Mouse (Mus musculus): ENCODE measurements around the gene Ywhag. TPM values are rescaled to one million over a fixed set of nuclear protein-coding genes. Genes with fewer than 3 reads are reported as not detected.

Ywhag gene
- polyA plus RNA-seq, 1 experiment from 2014 or later: 154 TPM

DNA sequence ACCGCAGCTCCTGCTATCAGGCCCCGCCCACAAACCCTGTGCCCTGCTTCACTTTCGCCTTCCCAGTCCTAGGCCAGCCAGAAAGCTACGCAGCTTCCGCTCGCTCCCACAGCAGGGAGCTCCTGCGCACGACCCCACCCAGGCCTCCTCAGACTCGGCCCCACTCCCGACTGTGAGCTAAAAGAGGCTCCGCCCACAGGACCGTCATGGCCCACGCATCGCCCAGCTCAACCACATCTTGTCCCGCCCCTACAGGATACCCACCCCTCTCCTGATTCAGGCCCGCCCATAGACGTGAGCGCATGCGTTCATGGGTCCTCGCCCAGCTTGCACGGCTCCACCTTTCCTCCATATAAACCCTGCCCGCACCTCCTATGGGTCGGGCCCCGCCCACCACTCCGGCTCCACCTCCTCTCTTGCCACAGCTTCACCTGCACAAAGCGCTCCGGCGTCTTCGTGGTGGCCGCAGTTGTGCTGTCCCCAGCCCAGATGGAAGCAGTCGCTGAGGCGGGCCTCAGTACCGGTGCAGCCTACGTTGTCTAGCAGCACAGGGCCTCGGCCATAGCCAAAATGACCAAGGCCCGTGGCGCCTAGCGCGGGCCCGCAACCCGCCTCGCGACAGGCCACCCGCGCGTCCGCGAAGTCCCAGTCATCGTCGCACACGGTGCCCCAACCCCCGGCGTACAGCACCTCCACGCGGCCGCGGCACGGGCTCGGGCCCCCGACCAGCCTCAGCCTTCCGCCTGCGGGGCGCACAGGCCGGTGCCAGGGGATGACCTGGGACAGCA, 28.3 kb upstream of the Ywhag start:
- peak overlapping the region; percentile 48 for H3K4me3 ChIP-seq (replicated peaks)
- WGBS: under 1% methylated on average over 64 of the region's 64 CpGs
- peak overlapping the region; percentile 93 for H3K4me2 ChIP-seq (replicated peaks)
- H3K36me3 ChIP-seq: no peaks in the 10 kb centered on the region
- H3K9me3 ChIP-seq: no peaks in the 10 kb centered on the region
- peaks cover 10% of the 10 kb centered on the region for H3K4me1 ChIP-seq (replicated peaks)
- ATAC-seq: peak; percentile 95
- H3K27me3 ChIP-seq (replicated peaks): no peaks in the 10 kb centered on the region
- peak overlapping the region; percentile 90 for H3K27ac ChIP-seq
- H3K9ac ChIP-seq: peak overlapping the region; percentile 63

DNA sequence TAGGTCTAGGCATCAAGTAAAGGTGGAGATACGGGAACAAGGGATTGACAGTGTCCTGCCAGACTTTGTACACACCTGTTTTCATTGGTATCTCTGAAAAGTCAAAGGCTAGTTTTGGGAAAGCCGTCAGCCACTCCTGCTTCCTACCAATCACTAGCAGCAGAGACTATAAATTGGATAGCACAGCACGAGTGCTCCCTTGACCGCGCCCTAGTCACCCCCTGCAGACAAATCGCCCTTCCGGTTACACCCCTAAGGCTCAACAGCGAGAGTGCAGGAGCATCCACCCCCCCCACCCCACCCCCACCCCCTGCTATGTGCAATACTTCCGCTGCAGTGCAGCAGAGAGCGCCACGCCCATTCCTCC, 27.7 kb upstream of the Ywhag start:
- H3K27ac ChIP-seq: peak overlapping the region; percentile 90
- peak overlapping the region; percentile 26 for H3K9ac ChIP-seq
- WGBS: under 1% methylated on average over 11 of the region's 11 CpGs
- H3K36me3 ChIP-seq: no peaks in the 10 kb centered on the region
- no peaks in the 10 kb centered on the region for H3K9me3 ChIP-seq
- peaks cover 12% of the 10 kb centered on the region for H3K4me1 ChIP-seq (replicated peaks)
- peak overlapping the region; percentile 65 for H3K4me2 ChIP-seq (replicated peaks)
- peak; percentile 78 for ATAC-seq
- peak overlapping the region; percentile 48 for H3K4me3 ChIP-seq (replicated peaks)
- H3K27me3 ChIP-seq (replicated peaks): no peaks in the 10 kb centered on the region

DNA sequence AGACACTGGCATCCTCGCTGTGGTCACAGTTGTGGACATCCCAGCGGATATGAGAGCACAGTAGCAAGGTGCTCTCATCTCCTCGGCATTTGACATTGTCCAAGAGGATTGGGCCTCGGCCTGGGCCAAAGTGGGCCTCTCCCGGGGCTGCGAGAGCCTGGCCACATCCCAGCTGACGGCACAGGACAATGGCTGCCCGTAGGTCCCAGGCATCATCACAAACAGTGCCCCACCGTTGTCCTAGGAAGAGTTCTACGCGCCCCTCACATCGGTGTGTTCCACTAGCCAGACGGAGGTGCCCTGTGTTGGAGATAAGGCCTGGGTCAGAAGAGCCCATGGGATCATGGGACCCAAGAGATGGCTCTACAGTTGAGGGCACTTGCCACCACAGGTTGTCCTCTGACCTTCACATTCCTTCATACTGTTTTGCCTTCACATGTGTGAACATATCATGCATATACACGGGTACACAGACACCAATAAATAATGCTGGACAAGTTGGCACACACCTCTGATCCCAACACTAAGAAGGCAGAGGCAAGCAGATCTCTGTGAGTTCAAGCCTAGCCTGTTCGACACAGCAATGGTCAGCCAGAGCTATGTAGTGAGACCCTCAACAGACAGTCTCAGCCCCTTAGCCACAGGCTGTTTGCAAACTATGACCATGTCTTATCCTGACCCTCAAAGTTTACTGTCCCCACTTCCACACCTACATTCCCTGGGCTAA, 26.7 kb upstream of the Ywhag start:
- Histone ChIP-seq H3K9ac (no peak overlapping the region), H3K4me3 (replicated peaks) (no peak overlapping the region), H3K9me3 (no peaks in the 10 kb centered on the region), H3K27ac (no peak overlapping the region), H3K4me1 (replicated peaks) (peaks cover 14% of the 10 kb centered on the region), H3K4me2 (replicated peaks) (peak overlapping the region; percentile 65), H3K36me3 (no peaks in the 10 kb centered on the region), H3K27me3 (replicated peaks) (no peaks in the 10 kb centered on the region)
- 94% methylated on average over 15 of the region's 15 CpGs for WGBS
- no peak for ATAC-seq

DNA sequence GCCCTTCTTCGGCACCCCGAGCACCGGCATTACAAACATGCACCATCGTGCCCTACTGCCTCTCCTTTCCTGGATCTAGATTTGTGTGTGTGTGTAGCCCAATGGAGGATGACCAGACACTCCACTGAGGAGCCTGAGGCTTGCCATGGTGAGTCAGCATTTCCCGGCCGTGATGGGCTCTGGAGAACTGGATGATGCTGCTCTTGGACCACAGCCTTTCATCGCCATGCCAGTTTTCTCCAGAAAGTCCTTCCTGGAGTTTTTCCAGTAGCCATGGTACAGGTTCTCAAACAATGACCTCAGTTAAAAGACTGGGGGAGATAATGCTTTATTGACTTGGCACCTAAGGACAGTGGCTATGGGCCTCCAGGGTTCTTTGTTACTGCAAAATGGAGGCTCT, 25.5 kb upstream of the Ywhag start:
- H3K9me3 ChIP-seq: no peaks in the 10 kb centered on the region
- no peak for ATAC-seq
- WGBS: 90% methylated on average over 7 of the region's 7 CpGs
- H3K27me3 ChIP-seq (replicated peaks): no peaks in the 10 kb centered on the region
- no peak overlapping the region for H3K4me3 ChIP-seq (replicated peaks)
- no peak overlapping the region for H3K27ac ChIP-seq
- no peak overlapping the region for H3K4me2 ChIP-seq (replicated peaks)
- H3K4me1 ChIP-seq (replicated peaks): peaks cover 9% of the 10 kb centered on the region; the same call in 1 of the 2 replicates
- H3K9ac ChIP-seq: no peak overlapping the region
- H3K36me3 ChIP-seq: no peaks in the 10 kb centered on the region

DNA sequence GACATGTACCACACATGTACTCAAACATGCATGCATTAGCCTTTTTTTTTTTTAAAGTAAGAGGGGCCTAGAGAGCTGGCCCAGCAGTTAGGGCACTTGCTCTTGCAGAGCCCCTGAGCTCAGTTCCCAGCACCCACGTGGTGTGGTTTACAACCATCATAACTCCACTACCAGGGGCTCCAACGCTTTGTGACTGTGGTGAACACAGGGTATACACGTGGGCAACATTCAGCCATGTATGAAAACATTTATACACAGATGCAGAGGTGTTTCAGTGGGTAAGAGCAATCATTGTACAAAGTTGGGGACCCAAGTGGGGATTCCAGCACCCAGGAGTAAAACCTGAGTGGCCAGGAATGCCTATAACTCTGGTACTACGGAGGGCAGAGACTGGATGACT, 24.0 kb upstream of the Ywhag start:
- no peak overlapping the region for H3K4me2 ChIP-seq (replicated peaks)

DNA sequence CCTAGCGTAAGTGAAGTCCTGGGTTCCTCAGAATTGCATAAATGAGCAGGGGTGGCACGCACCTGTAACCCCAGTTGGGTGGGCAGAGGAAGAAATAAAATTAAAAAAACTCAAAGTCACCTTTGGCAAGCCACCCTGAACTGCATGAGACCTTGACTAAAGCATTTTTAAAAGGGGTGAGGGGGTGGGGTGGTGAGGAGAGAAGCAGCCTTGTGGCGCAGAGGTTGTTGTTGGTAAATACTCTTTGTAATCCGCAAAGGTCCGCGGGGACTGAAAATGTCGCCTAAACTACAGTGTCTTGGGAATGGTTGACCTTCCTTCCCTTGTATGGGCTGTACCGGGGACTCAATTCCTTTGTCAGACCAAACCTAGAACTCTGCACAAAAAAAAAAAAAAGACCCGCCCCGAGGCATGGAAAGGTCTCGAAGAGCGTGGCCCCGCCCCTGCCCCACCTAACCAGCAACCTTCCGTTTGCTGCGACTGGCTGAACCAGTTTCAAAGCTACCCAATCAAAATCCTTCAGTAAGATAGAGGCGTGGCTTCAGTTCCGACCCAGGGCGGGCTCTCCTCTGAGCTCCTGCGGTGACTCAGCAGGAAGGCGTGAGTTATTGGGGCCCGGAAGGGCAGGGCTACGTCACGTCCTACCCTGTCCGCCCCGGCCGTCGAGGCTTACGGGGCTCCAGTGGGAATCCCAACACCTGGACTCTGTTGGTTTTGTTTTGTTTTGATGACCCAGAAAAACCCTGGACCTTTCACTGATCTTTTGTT, 23.0 kb upstream of the Ywhag start:
- no peaks in the 10 kb centered on the region for H3K9me3 ChIP-seq
- H3K36me3 ChIP-seq: no peaks in the 10 kb centered on the region
- peak overlapping the region; percentile 26 for H3K4me3 ChIP-seq (replicated peaks)
- WGBS: 9% methylated on average over 28 of the region's 28 CpGs
- peak overlapping the region; percentile 59 for H3K4me2 ChIP-seq (replicated peaks)
- peak; percentile 90 for ATAC-seq
- peaks cover 7% of the 10 kb centered on the region; the same call in 1 of the 2 replicates for H3K4me1 ChIP-seq (replicated peaks)
- H3K27ac ChIP-seq: peak overlapping the region; percentile 88
- no peak overlapping the region for H3K9ac ChIP-seq
- no peaks in the 10 kb centered on the region for H3K27me3 ChIP-seq (replicated peaks)

More for the DNA sequence above, 24.0 kb upstream of the Ywhag start:
- WGBS: 87% methylated on average over 4 of the region's 4 CpGs
- ATAC-seq: no peak
- H3K9ac ChIP-seq: no peak overlapping the region
- no peaks in the 10 kb centered on the region for H3K9me3 ChIP-seq
- H3K27me3 ChIP-seq (replicated peaks): no peaks in the 10 kb centered on the region
- H3K4me3 ChIP-seq (replicated peaks): no peak overlapping the region
- H3K4me1 ChIP-seq (replicated peaks): peaks cover 9% of the 10 kb centered on the region; the same call in 1 of the 2 replicates
- H3K36me3 ChIP-seq: no peaks in the 10 kb centered on the region
- H3K27ac ChIP-seq: peak overlapping the region; percentile 82

DNA sequence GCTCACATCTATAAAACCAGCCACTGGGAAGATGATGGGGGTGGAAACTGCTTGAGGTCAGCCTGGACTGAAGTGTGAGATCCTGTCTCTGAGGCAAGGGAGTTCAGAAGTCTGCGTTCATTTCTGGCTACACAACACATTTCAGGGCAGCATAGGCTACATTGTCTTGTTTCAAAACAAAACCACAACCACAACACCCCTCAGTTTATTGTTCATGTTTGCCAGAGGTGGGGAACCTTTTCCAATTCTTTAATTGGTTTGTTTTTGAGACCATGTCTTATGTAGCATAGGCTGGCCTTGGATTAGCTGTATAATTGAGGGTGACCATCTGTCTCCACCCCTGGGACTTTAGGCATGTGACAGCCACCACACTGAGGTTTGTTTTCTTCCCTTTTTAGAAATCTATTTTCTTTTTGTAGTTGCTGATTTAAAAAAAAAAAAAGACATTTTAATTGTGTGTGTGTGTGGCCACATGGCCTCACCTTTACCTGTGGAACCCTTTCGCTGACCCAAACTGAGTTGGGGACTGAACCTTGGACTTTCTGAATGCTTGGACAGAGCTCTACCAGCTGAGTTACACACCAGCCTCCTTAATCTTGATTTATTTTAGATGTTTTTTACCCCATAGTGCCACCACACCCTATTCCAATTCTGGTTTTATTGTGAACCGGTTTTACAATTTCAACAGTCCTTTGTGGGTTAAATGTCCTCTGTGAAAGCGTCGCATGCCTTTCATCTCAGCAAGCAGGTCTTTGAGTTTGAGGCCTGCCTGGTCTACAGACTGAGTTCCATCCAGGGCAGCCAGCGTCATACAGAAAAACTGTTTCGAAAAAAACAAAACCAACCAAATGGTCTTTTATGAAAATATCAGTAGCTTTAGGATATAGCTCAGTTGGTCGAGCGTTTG, 22.1 kb upstream of the Ywhag start:
- no peaks in the 10 kb centered on the region for H3K27me3 ChIP-seq (replicated peaks)
- no peaks in the 10 kb centered on the region for H3K9me3 ChIP-seq
- no peak overlapping the region for H3K9ac ChIP-seq
- no peak for ATAC-seq
- H3K4me2 ChIP-seq (replicated peaks): peak overlapping the region; percentile 59
- peak overlapping the region; percentile 88 for H3K27ac ChIP-seq
- no peak overlapping the region for H3K4me3 ChIP-seq (replicated peaks)
- WGBS: 80% methylated on average over 9 of the region's 9 CpGs
- no peaks in the 10 kb centered on the region for H3K36me3 ChIP-seq
- H3K4me1 ChIP-seq (replicated peaks): 0 out of 2 replicates have a peak, but pooled peaks cover 3% of the 10 kb centered on the region

DNA sequence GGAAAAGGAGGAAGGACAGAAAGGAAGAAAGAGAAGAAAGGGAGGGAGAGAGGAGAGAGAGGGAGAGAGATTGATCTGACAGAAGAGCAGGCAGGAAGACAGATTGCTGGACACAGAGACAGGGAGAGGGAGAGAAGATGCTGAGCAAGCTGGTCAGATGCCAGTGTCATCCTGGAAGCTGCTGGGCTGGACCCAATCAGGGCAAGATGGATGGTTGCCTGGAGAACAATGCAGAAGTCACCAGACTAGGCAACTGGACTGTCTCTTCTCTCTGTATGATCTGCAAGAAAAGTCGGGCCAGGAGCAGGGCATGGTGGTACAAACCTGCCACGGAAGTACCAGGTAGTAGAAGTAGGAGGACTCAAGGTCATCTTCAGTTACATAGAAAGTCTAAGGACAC, 18.4 kb upstream of the Ywhag start:
- H3K36me3 ChIP-seq: no peaks in the 10 kb centered on the region
- no peak overlapping the region for H3K9ac ChIP-seq
- no peak overlapping the region for H3K27ac ChIP-seq
- ATAC-seq: no peak
- H3K9me3 ChIP-seq: no peaks in the 10 kb centered on the region
- H3K4me3 ChIP-seq (replicated peaks): no peak overlapping the region
- H3K27me3 ChIP-seq (replicated peaks): no peaks in the 10 kb centered on the region
- H3K4me1 ChIP-seq (replicated peaks): 0 out of 2 replicates have a peak, but pooled peaks cover 3% of the 10 kb centered on the region
- WGBS: 84% methylated on average over 2 of the region's 2 CpGs
- H3K4me2 ChIP-seq (replicated peaks): no peak overlapping the region

DNA sequence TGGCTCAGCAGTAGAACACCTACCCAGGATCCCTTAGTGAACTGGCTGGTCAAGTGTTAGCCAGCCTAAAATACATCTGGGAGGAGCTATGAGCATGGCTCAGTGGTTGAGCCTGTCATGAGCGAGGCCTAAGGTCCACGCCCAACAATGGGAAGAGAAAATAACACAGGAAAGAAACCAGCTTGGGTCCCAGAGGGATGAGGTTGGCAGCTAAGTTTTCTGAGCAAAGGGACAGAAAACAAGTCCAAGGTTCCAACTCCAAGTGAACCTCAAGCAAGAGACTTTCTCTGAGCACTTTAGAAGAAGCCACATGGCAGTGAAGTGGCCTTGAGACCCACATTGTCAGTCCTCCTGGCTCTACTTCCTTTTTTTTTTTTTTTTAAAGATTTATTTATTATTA, 17.2 kb upstream of the Ywhag start:
- Histone ChIP-seq H3K9me3 (no peaks in the 10 kb centered on the region), H3K9ac (no peak overlapping the region), H3K27me3 (replicated peaks) (no peaks in the 10 kb centered on the region), H3K27ac (no peak overlapping the region), H3K4me3 (replicated peaks) (no peak overlapping the region), H3K4me2 (replicated peaks) (no peak overlapping the region), H3K4me1 (replicated peaks) (no peaks in the 10 kb centered on the region), H3K36me3 (no peaks in the 10 kb centered on the region)
- no peak for ATAC-seq
- 100% methylated on average over 2 of the region's 2 CpGs for WGBS

DNA sequence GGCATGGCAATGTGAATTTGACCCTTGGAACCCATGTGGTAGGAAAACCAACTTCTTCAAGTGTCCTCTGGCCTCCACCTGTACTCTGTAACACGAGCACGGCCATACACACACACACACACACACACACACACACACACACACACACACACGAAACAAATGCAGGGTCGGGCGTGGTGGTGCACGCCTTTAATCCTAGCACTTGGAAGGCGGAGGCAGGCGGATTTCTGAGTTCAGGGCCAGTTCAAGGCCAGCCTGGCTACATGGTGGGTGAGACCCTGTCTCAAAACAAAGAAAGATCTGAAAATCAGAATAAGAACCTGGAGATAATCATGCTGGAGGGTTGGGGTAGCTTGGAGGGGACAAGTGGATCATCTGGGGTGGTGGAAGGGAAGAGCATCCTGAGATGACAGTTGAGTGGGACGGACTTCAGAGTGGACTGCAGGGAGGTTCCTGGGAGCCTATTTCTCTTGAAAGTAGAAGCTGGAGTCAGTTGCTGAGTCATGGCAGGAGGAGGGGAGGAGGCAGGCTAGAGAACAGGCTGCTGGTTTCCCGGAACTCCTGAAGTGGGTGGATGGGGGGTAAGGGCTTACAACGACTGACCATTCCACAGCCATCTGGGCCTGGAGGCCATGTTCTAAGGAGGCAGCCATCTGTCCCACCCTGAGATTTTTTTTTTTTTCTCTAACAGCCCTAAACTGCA, 16.4 kb upstream of the Ywhag start:
- Histone ChIP-seq H3K4me2 (replicated peaks) (no peak overlapping the region), H3K4me3 (replicated peaks) (no peak overlapping the region), H3K36me3 (no peaks in the 10 kb centered on the region), H3K27ac (no peak overlapping the region), H3K9me3 (no peaks in the 10 kb centered on the region), H3K27me3 (replicated peaks) (no peaks in the 10 kb centered on the region), H3K9ac (no peak overlapping the region), H3K4me1 (replicated peaks) (peaks cover 2% of the 10 kb centered on the region; the same call in 1 of the 2 replicates)
- 70% methylated on average over 11 of the region's 11 CpGs for WGBS
- ATAC-seq: peak; percentile 52; the same call in 1 of the 2 replicates

DNA sequence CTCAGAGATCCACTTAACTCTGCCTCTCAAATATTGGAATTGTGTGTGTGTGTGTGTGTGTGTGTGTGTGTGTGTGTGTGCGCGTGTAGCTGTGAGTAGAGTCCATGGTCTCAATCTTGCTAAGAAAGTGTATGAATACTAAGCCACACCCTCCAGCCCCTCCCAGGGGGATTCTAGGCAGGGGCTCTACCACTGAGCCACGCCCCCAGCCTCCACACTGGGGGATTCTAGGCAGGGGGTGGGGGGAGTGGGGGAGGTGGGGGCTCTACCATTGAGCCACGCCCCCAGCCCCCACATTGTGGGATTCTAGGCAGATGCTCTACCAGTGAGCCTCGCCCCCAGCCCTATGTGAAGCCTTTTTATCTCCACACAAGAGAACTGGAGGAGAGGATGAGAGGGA, 12.2 kb upstream of the Ywhag start:
- no peak overlapping the region for H3K9ac ChIP-seq
- H3K36me3 ChIP-seq: no peaks in the 10 kb centered on the region
- no peak overlapping the region for H3K27ac ChIP-seq
- H3K4me2 ChIP-seq (replicated peaks): no peak overlapping the region
- H3K27me3 ChIP-seq (replicated peaks): no peaks in the 10 kb centered on the region
- H3K4me3 ChIP-seq (replicated peaks): no peak overlapping the region
- H3K9me3 ChIP-seq: no peaks in the 10 kb centered on the region
- ATAC-seq: 0 out of 2 replicates have a peak, but pooled peaks have one; percentile 48
- peaks cover 4% of the 10 kb centered on the region; the same call in 1 of the 2 replicates for H3K4me1 ChIP-seq (replicated peaks)
- 76% methylated on average over 5 of the region's 5 CpGs for WGBS

Measured in intestine, embryonic 15.5 days (tissue).